Mouse (Mus musculus): ENCODE data around the gene Grin3b. TPM values are rescaled to one million over a fixed set of nuclear protein-coding genes. Genes with fewer than 3 reads are reported as not detected.

Gene Grin3b
- polyA plus RNA-seq, 1 experiment from 2014 or later: 0.30 TPM

GRCm38 (mm10) chr10:79988506-79989271 is 18.2 kb downstream of the Grin3b start, which contains the start of gene Cnn2:
Gene Cnn2, plus strand, starts transcription at chr10:79988584.
- under 1% methylated on average over 59 of the region's 59 CpGs for WGBS
- H3K4me3 ChIP-seq: peak within 1 kb of the TSS; percentile 86
- 0 out of 2 replicates have a peak, but pooled peaks cover 3% of the 10 kb centered on the region for H3K9me3 ChIP-seq
- H3K36me3 ChIP-seq: peaks cover 36% of the 10 kb centered on the region
- peak; percentile 89 for DNase-seq (ENCODE audit: low spot score)
- H3K4me1 ChIP-seq: peaks cover 60% of the 10 kb centered on the region
- H3K27ac ChIP-seq: peak within 1 kb of the TSS; percentile 98
- no peaks in the 10 kb centered on the region for H3K27me3 ChIP-seq (ENCODE audit: insufficient read depth, poor library complexity, severe bottlenecking)

- no peak for DNase-seq (ENCODE audit: low spot score)
- Histone ChIP-seq H3K27ac (peak overlapping the region; percentile 98), H3K27me3 (ENCODE audit: insufficient read depth, poor library complexity, severe bottlenecking) (no peaks in the 10 kb centered on the region), H3K36me3 (peaks cover 42% of the 10 kb centered on the region), H3K4me1 (peaks cover 60% of the 10 kb centered on the region), H3K9me3 (0 out of 2 replicates have a peak, but pooled peaks cover 3% of the 10 kb centered on the region), H3K4me3 (peak overlapping the region; percentile 86)
- 24% methylated on average over 8 of the region's 8 CpGs for WGBS
Measured at GRCm38 (mm10) chr10:79989272-79989786, 18.8 kb downstream of the Grin3b start.

GRCm38 (mm10) chr10:79989870-79990269 is 19.4 kb downstream of the Grin3b start:
- DNase-seq (ENCODE audit: low spot score): no peak
- WGBS: 13% methylated on average over 15 of the region's 15 CpGs
- H3K27me3 ChIP-seq (ENCODE audit: insufficient read depth, poor library complexity, severe bottlenecking): no peaks in the 10 kb centered on the region
- H3K4me3 ChIP-seq: peak overlapping the region; percentile 86
- 0 out of 2 replicates have a peak, but pooled peaks cover 3% of the 10 kb centered on the region for H3K9me3 ChIP-seq
- peaks cover 48% of the 10 kb centered on the region for H3K36me3 ChIP-seq
- peaks cover 61% of the 10 kb centered on the region for H3K4me1 ChIP-seq
- peak overlapping the region; percentile 98 for H3K27ac ChIP-seq

GRCm38 (mm10) chr10:79991099-79991498 is 20.6 kb downstream of the Grin3b start:
- peaks cover 56% of the 10 kb centered on the region for H3K36me3 ChIP-seq
- H3K27me3 ChIP-seq (ENCODE audit: insufficient read depth, poor library complexity, severe bottlenecking): no peaks in the 10 kb centered on the region
- WGBS: 67% methylated on average over 12 of the region's 12 CpGs
- H3K9me3 ChIP-seq: 0 out of 2 replicates have a peak, but pooled peaks cover 3% of the 10 kb centered on the region
- peak overlapping the region; percentile 86; the same call in 1 of the 2 replicates for H3K4me3 ChIP-seq
- no peak for DNase-seq (ENCODE audit: low spot score)
- H3K4me1 ChIP-seq: peaks cover 55% of the 10 kb centered on the region
- no peak overlapping the region for H3K27ac ChIP-seq

- Histone ChIP-seq H3K27ac (no peak overlapping the region), H3K27me3 (ENCODE audit: insufficient read depth, poor library complexity, severe bottlenecking) (no peaks in the 10 kb centered on the region), H3K36me3 (peaks cover 56% of the 10 kb centered on the region), H3K4me3 (0 out of 2 replicates have a peak overlapping the region, but pooled peaks have one; percentile 3), H3K4me1 (peaks cover 53% of the 10 kb centered on the region), H3K9me3 (0 out of 2 replicates have a peak, but pooled peaks cover 3% of the 10 kb centered on the region)
- 90% methylated on average over 6 of the region's 6 CpGs for WGBS
- DNase-seq (ENCODE audit: low spot score): no peak
Measured at GRCm38 (mm10) chr10:79991548-79991947, 21.0 kb downstream of the Grin3b start.

GRCm38 (mm10) chr10:79994397-79995115 is 24.0 kb downstream of the Grin3b start:
- DNase-seq (ENCODE audit: low spot score): no peak

GRCm38 (mm10) chr10:79995636-79996035 is 25.1 kb downstream of the Grin3b start:
- Histone ChIP-seq H3K4me1 (peaks cover 33% of the 10 kb centered on the region), H3K4me3 (no peak overlapping the region), H3K9me3 (0 out of 2 replicates have a peak, but pooled peaks cover 3% of the 10 kb centered on the region), H3K36me3 (peaks cover 54% of the 10 kb centered on the region), H3K27ac (no peak overlapping the region), H3K27me3 (ENCODE audit: insufficient read depth, poor library complexity, severe bottlenecking) (peaks cover 27% of the 10 kb centered on the region)
- 57% methylated on average over 1 of the region's 1 CpGs for WGBS
- no peak for DNase-seq (ENCODE audit: low spot score)

More at GRCm38 (mm10) chr10:79994397-79995115, 24.0 kb downstream of the Grin3b start:
- peak overlapping the region; percentile 1; the same call in 1 of the 2 replicates for H3K27ac ChIP-seq
- peaks cover 17% of the 10 kb centered on the region for H3K27me3 ChIP-seq (ENCODE audit: insufficient read depth, poor library complexity, severe bottlenecking)
- H3K9me3 ChIP-seq: 0 out of 2 replicates have a peak, but pooled peaks cover 3% of the 10 kb centered on the region
- 90% methylated on average over 16 of the region's 16 CpGs for WGBS
- peaks cover 42% of the 10 kb centered on the region for H3K4me1 ChIP-seq
- H3K36me3 ChIP-seq: peaks cover 58% of the 10 kb centered on the region
- no peak overlapping the region for H3K4me3 ChIP-seq

GRCm38 (mm10) chr10:79996272-79997033 is 25.9 kb downstream of the Grin3b start, which contains the start of gene Abca7:
Gene Abca7, plus strand, starts transcription at chr10:79996494.
- Histone ChIP-seq H3K9me3 (0 out of 2 replicates have a peak, but pooled peaks cover 3% of the 10 kb centered on the region), H3K4me3 (peak within 1 kb of the TSS; percentile 68), H3K27me3 (ENCODE audit: insufficient read depth, poor library complexity, severe bottlenecking) (peaks cover 36% of the 10 kb centered on the region), H3K4me1 (peaks cover 28% of the 10 kb centered on the region), H3K27ac (peak within 1 kb of the TSS; percentile 85), H3K36me3 (peaks cover 46% of the 10 kb centered on the region)
- under 1% methylated on average over 34 of the region's 34 CpGs for WGBS
- peak; percentile 98 for DNase-seq (ENCODE audit: low spot score)

GRCm38 (mm10) chr10:79997034-79997760 is 26.7 kb downstream of the Grin3b start:
- H3K4me1 ChIP-seq: peaks cover 31% of the 10 kb centered on the region
- H3K36me3 ChIP-seq: peaks cover 38% of the 10 kb centered on the region
- DNase-seq (ENCODE audit: low spot score): peak; percentile 94
- no peaks in the 10 kb centered on the region for H3K9me3 ChIP-seq
- H3K27ac ChIP-seq: peak overlapping the region; percentile 85
- peak overlapping the region; percentile 68 for H3K4me3 ChIP-seq
- peaks cover 43% of the 10 kb centered on the region for H3K27me3 ChIP-seq (ENCODE audit: insufficient read depth, poor library complexity, severe bottlenecking)
- WGBS: under 1% methylated on average over 35 of the region's 35 CpGs

GRCm38 (mm10) chr10:79997819-79998218 is 27.3 kb downstream of the Grin3b start:
- Histone ChIP-seq H3K36me3 (peaks cover 32% of the 10 kb centered on the region), H3K9me3 (no peaks in the 10 kb centered on the region), H3K27ac (peak overlapping the region; percentile 85), H3K27me3 (ENCODE audit: insufficient read depth, poor library complexity, severe bottlenecking) (peaks cover 49% of the 10 kb centered on the region), H3K4me3 (peak overlapping the region; percentile 68), H3K4me1 (peaks cover 37% of the 10 kb centered on the region)
- 4% methylated on average over 15 of the region's 15 CpGs for WGBS
- no peak for DNase-seq (ENCODE audit: low spot score)

- DNase-seq (ENCODE audit: low spot score): no peak
- H3K27me3 ChIP-seq (ENCODE audit: insufficient read depth, poor library complexity, severe bottlenecking): peaks cover 88% of the 10 kb centered on the region
- H3K4me1 ChIP-seq: peaks cover 39% of the 10 kb centered on the region
- H3K36me3 ChIP-seq: 0 out of 2 replicates have a peak, but pooled peaks cover 3% of the 10 kb centered on the region
- H3K4me3 ChIP-seq: no peak overlapping the region
- 71% methylated on average over 9 of the region's 9 CpGs for WGBS
- no peaks in the 10 kb centered on the region for H3K9me3 ChIP-seq
- H3K27ac ChIP-seq: no peak overlapping the region
Measured at GRCm38 (mm10) chr10:80001945-80002344, 31.4 kb downstream of the Grin3b start.

Data from heart, embryonic 10.5 days (tissue).